Mouse (Mus musculus) skeletal muscle tissue, adult 2 months (tissue): ENCODE measurements at regions not wholly inside any gene's neighbourhood (a gene's known extent, or its start where the extent isn't known, plus 50 kb on each side); places are given as distances from the start of the nearest gene placed in this dataset.

Experiments
- DNase-seq: peaks from one replicate; pipeline ENCODE4 v3.0.0-alpha.2; 2012; ENCODE audit warnings: low read depth, low spot score

GRCm38 (mm10) chr2:106083801-106084800, 80.8 kb upstream of the Dnajc24 start:
- no peak for DNase-seq

GRCm38 (mm10) chr2:106083001-106083400, 79.7 kb upstream of the Dnajc24 start:
- no peak for DNase-seq

DNA sequence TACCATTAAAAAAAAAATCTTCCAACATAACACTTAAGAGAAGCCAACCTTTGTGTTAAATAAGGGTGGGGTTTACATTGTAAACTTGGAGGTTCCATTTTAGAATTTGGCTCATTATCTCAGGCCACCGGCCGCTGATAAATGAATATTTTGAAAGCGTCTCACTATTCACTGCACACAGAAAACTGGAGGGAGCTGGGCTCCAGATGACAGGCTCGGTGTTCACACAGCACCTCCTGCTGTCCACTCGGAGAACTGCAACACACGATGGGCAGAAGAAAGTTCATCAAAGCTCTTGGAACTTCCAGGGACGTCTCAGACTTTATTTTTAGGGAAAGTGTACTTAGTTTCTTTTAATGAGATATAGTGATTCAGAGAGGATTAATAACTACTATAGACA, 78.6 kb upstream of the Dnajc24 start:
- DNase-seq, result peak; percentile 11

DNA sequence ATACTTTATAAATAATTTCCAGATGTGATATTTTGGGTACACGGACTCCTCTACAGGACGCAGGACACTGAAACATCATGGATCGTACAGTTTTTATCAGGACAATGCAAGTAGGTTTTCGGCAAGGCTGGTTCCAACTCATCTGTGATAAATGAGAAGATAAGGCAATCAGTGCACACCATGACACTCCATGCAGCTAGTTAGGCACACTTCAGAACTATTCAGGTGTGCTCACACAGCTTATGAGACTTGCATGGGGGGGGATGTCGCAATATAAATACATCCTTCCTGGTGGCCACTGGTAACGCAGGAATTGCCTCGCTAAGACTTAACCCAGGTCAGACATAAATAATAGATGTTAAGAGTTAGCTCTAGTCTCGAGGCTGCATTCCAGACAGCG, 77.3 kb upstream of the Dnajc24 start:
- DNase-seq, result no peak

DNA sequence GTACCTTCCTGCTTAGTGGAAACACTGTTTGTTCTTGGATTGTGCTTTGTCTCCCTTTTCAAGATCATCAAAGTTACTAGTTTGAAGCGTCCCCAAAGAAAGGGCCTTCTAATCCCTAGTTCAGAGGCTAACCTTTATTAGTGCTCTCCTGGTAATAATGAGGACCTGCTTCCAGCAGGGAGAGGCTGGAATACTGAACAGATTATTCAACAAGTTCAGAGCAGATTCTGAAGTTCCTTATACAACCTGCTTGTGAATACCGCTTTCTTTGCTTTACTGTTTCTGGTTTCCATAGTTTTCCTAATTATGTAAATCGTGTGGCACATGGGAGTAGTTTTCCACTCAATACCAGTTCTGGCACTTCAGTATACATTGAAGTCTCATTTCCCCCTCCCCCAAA, 75.2 kb upstream of the Dnajc24 start:
- no peak for DNase-seq

GRCm38 (mm10) chr2:106074441-106074840, 71.1 kb upstream of the Dnajc24 start:
- DNase-seq, result no peak

DNA sequence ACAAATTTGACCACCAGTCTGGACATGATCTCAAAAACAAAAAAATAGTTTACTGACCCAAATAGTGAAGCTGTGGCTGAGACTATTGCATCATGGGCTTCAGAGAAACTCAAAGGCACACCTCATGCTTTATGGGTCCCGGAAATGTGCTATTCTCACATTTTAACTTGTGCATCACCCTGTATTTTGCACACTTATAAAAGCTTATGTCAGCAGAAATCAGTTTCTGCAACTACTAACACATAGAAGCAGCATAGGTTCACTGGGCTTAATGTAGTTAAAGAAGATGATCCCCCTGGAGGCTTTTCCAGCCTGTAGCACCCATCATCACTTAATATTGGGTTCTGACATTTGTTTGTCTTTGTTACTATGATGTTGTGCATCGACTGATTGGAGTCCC, 61.0 kb upstream of the Dnajc24 start:
- no peak for DNase-seq
